Comparison of ENCODE assay signal across 27 mouse cellular contexts in the genomic region with DNA sequence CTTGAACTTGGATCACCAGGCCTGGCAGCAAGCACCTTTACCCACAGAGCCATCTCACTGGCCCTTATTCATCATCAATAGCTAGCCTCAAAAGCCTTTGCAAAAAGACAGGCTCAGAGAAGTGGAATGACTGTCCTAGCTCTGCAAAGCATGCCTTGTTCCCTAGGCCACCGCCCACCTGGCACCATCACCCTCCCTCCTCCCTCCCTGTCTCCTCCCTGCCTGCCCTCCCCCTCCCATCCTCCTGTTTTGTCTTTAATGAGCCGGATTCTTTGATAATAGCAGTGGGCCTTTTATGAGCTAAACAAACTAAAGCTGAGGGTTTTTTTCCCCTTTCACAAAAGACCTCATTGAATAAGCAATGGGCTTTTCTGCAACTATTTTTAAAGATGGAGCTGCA. TPM values are rescaled to one million over a fixed set of nuclear protein-coding genes. Genes with fewer than 3 reads are reported as not detected.
DNase-seq lines count a peak whose midpoint lies in the region; ATAC-seq and TF ChIP-seq lines count a peak whose summit lies in the region.
"Had no signal": no experiment of that assay in that cellular context is flagged by ENCODE, and none has a peak within 500 bp of the region (broad histone marks: within the 10 kb centered on the region; RNA-seq: fewer than 3 reads in every experiment).

No protein-coding gene starts in this region.

- peaks cover 11% of the 10 kb centered on the region for H3K4me1 ChIP-seq in midbrain, embryonic 11.5 days (ENCODE audit: control insufficient read depth, insufficient read depth, low read length)
- H3K4me1 ChIP-seq in midbrain, postnatal 0 days (ENCODE audit: insufficient read depth, low read length) = no peaks in the 10 kb centered on the region
- peaks cover 36% of the 10 kb centered on the region for H3K4me1 ChIP-seq in forebrain, embryonic 10.5 days
- H3K4me1 ChIP-seq in forebrain, embryonic 16.5 days (replicated peaks; ENCODE audit: control insufficient read depth, insufficient read depth, low read length) = peaks cover 6% of the 10 kb centered on the region; the same call in 1 of the 2 replicates
- H3K4me1 ChIP-seq: hindbrain, embryonic 13.5 days; liver, embryonic 15.5 days; stomach, embryonic 15.5 days had no signal

- WGBS in midbrain, embryonic 11.5 days = 15% methylated on average over 2 of the region's 2 CpGs
- 22% methylated on average over 2 of the region's 2 CpGs for WGBS in midbrain, postnatal 0 days
- 32% methylated on average over 2 of the region's 2 CpGs for WGBS in forebrain, embryonic 10.5 days
- 7% methylated on average over 2 of the region's 2 CpGs for WGBS in forebrain, embryonic 16.5 days

- no peak overlapping the region for H3K27ac ChIP-seq in midbrain, embryonic 11.5 days (ENCODE audit: low read depth, low read length)
- no peak overlapping the region for H3K27ac ChIP-seq in midbrain, postnatal 0 days (ENCODE audit: low read depth, low read length)
- H3K27ac ChIP-seq in forebrain, embryonic 10.5 days = no peak overlapping the region
- H3K27ac ChIP-seq in forebrain, embryonic 16.5 days (ENCODE audit: low read length) = no peak overlapping the region
- H3K27ac ChIP-seq: embryonic facial prominence, embryonic 15.5 days; hindbrain, embryonic 13.5 days; kidney, postnatal 0 days; left cerebral cortex, adult 2 months; limb, embryonic 10.5 days; liver, embryonic 15.5 days; stomach, embryonic 15.5 days had no signal

- TF ChIP-seq CTCF in midbrain, postnatal 0 days (IDR thresholded peaks at IDR 0.05) = no peak

- DNase-seq in midbrain, embryonic 11.5 days (ENCODE audit: low spot score, missing footprints) = peak; percentile 81
- DNase-seq in midbrain, postnatal 0 days (ENCODE audit: low spot score) = no peak
- peak; percentile 35 for DNase-seq in Muller cell, postnatal 12 days (ENCODE audit: inconsistent ontology term)
- DNase-seq in forebrain, embryonic 10.5 days (ENCODE audit: extremely low spot score, low spot score) = peak; percentile 42
- no peak for DNase-seq in heart, postnatal 4 days
- no peak for DNase-seq in cerebellum, adult 18-20 months
- DNase-seq: adrenal gland, adult 2 months; B cell, adult 2 months; cerebellum, adult 2 months; cerebellum, postnatal 25 days; gastrocnemius, postnatal 14 days; heart, adult 11 months; kidney, adult 2 months; layer of hippocampus, adult 9-11 months; liver; lung, postnatal 4 days; thymus, postnatal 4 days had no signal

- no peaks in the 10 kb centered on the region for H3K9me3 ChIP-seq in midbrain, embryonic 11.5 days (ENCODE audit: control insufficient read depth, low read length)
- no peaks in the 10 kb centered on the region for H3K9me3 ChIP-seq in midbrain, postnatal 0 days (ENCODE audit: low read length)
- H3K9me3 ChIP-seq in forebrain, embryonic 10.5 days = no peaks in the 10 kb centered on the region
- no peaks in the 10 kb centered on the region for H3K9me3 ChIP-seq in forebrain, embryonic 16.5 days (ENCODE audit: control insufficient read depth, low read length)
- H3K9me3 ChIP-seq: embryonic facial prominence, embryonic 15.5 days; hindbrain, embryonic 13.5 days; limb, embryonic 10.5 days; liver, embryonic 15.5 days; stomach, embryonic 15.5 days had no signal

- no peaks in the 10 kb centered on the region for H3K36me3 ChIP-seq in midbrain, embryonic 11.5 days (ENCODE audit: control insufficient read depth, insufficient read depth, low read length)
- no peaks in the 10 kb centered on the region for H3K36me3 ChIP-seq in midbrain, postnatal 0 days (ENCODE audit: insufficient read depth, low read length)
- H3K36me3 ChIP-seq in forebrain, embryonic 10.5 days (replicated peaks) = no peaks in the 10 kb centered on the region
- H3K36me3 ChIP-seq in forebrain, embryonic 16.5 days (ENCODE audit: control insufficient read depth, insufficient read depth) = no peaks in the 10 kb centered on the region
- H3K36me3 ChIP-seq: embryonic facial prominence, embryonic 15.5 days; hindbrain, embryonic 13.5 days; limb, embryonic 10.5 days; liver, embryonic 15.5 days; stomach, embryonic 15.5 days had no signal

- no peak overlapping the region for H3K4me2 ChIP-seq in midbrain, embryonic 11.5 days
- no peak overlapping the region for H3K4me2 ChIP-seq in midbrain, postnatal 0 days (ENCODE audit: low read depth, low read length, poor library complexity, severe bottlenecking)
- H3K4me2 ChIP-seq in forebrain, embryonic 16.5 days (ENCODE audit: low read length) = no peak overlapping the region
- H3K4me2 ChIP-seq: embryonic facial prominence, embryonic 15.5 days; heart, embryonic 11.5 days; hindbrain, embryonic 13.5 days; liver, embryonic 15.5 days; stomach, embryonic 15.5 days had no signal

- peaks cover 2% of the 10 kb centered on the region; the same call in 1 of the 2 replicates for H3K27me3 ChIP-seq in midbrain, embryonic 11.5 days (ENCODE audit: control insufficient read depth, insufficient read depth, low read length)
- no peaks in the 10 kb centered on the region for H3K27me3 ChIP-seq in midbrain, postnatal 0 days (ENCODE audit: insufficient read depth, low read length)
- peaks cover 41% of the 10 kb centered on the region for H3K27me3 ChIP-seq in forebrain, embryonic 10.5 days (ENCODE audit: poor library complexity, severe bottlenecking)
- peaks cover 13% of the 10 kb centered on the region for H3K27me3 ChIP-seq in forebrain, embryonic 16.5 days (replicated peaks; ENCODE audit: control insufficient read depth, insufficient read depth, low read length)
- H3K27me3 ChIP-seq: liver, embryonic 15.5 days; stomach, embryonic 15.5 days had no signal

- no peak overlapping the region for H3K4me3 ChIP-seq in midbrain, embryonic 11.5 days (ENCODE audit: low read depth, low read length)
- H3K4me3 ChIP-seq in midbrain, postnatal 0 days (ENCODE audit: low read depth, low read length) = no peak overlapping the region
- H3K4me3 ChIP-seq in forebrain, embryonic 10.5 days = no peak overlapping the region
- H3K4me3 ChIP-seq in forebrain, embryonic 16.5 days (replicated peaks; ENCODE audit: low read length) = no peak overlapping the region
- H3K4me3 ChIP-seq: embryonic facial prominence, embryonic 15.5 days; hindbrain, embryonic 13.5 days; left cerebral cortex, adult 2 months; limb, embryonic 10.5 days; liver, embryonic 15.5 days; stomach, embryonic 15.5 days had no signal

- H3K9ac ChIP-seq in midbrain, embryonic 11.5 days (ENCODE audit: low read length) = no peak overlapping the region
- no peak overlapping the region for H3K9ac ChIP-seq in midbrain, postnatal 0 days (replicated peaks; ENCODE audit: low read length, poor library complexity, severe bottlenecking)
- H3K9ac ChIP-seq in forebrain, embryonic 16.5 days (replicated peaks; ENCODE audit: low read depth, low read length) = no peak overlapping the region
- H3K9ac ChIP-seq: embryonic facial prominence, embryonic 15.5 days; hindbrain, embryonic 13.5 days; liver, embryonic 15.5 days; stomach, embryonic 15.5 days had no signal

- peak; percentile 51; the same call in 1 of the 2 replicates for ATAC-seq in midbrain, embryonic 11.5 days (ENCODE audit: low FRiP score)
- no peak for ATAC-seq in midbrain, postnatal 0 days (ENCODE audit: low FRiP score)
- peak; percentile 66 for ATAC-seq in forebrain, embryonic 16.5 days

RNA-seq across cellular contexts. Expression of gene Tmem130, which starts 36.7 kb away (rescaled TPM):
- 20.1 and 20.6 TPM in 2 replicates for polyA plus RNA-seq in midbrain, embryonic 11.5 days (2014; fragmentation: Nextera tagmentation; extraction: Ambion mirVana)
- total RNA-seq in midbrain, postnatal 0 days (2014; rRNA removed) = 375 and 444 TPM in 2 replicates
- 603 and 636 TPM in 2 replicates for polyA plus RNA-seq in midbrain, postnatal 0 days (2015; fragmentation: Nextera tagmentation; extraction: Ambion mirVana)
- polyA plus RNA-seq in forebrain, embryonic 10.5 days (2016; fragmentation: Nextera tagmentation; extraction: Ambion mirVana) = 1.4 and 2.0 TPM in 2 replicates
- polyA plus RNA-seq in forebrain, embryonic 16.5 days (2015; fragmentation: Nextera tagmentation; extraction: Ambion mirVana) = 124 and 229 TPM in 2 replicates
- total RNA-seq in heart, postnatal 4 days (2021) = under 1 TPM; 0.86 TPM
- total RNA-seq: CH12.LX; gastrocnemius, postnatal 14 days had no signal

RNA-seq across cellular contexts. Expression of gene Trrap, which starts 42.6 kb away (rescaled TPM):
- polyA plus RNA-seq in midbrain, embryonic 11.5 days (2014; fragmentation: Nextera tagmentation; extraction: Ambion mirVana) = 85.1 and 91.8 TPM in 2 replicates
- 136 and 166 TPM in 2 replicates for total RNA-seq in midbrain, postnatal 0 days (2014; rRNA removed)
- 53.2 and 66.8 TPM in 2 replicates for polyA plus RNA-seq in midbrain, postnatal 0 days (2015; fragmentation: Nextera tagmentation; extraction: Ambion mirVana)
- 73.2 and 76.2 TPM in 2 replicates for polyA plus RNA-seq in forebrain, embryonic 10.5 days (2016; fragmentation: Nextera tagmentation; extraction: Ambion mirVana)
- polyA plus RNA-seq in forebrain, embryonic 16.5 days (2015; fragmentation: Nextera tagmentation; extraction: Ambion mirVana) = 73.7 and 80.4 TPM in 2 replicates
- 10 to 100 TPM; 84.6 to 88.5 TPM for total RNA-seq in heart, postnatal 4 days (2021)

Comparison
In these comparisons a context has a peak if more than half of its experiments do, and no peak if none do; other contexts are left out.
1. DNase-seq: peak in midbrain, embryonic 11.5 days (single experiment), Muller cell, postnatal 12 days (single experiment) and forebrain, embryonic 10.5 days (single experiment); none in midbrain, postnatal 0 days (single experiment), heart, postnatal 4 days (single experiment) and cerebellum, adult 18-20 months (0 of 2).